Mouse (Mus musculus): ENCODE results near the gene Trpm4.

- peak; percentile 56 for TF ChIP-seq CTCF (IDR thresholded peaks at IDR 0.05; ENCODE audit: low read depth, low read length)
- no peak for TF ChIP-seq POLR2A (IDR thresholded peaks at IDR 0.05; ENCODE audit: borderline replicate concordance, low read depth, low read length)
Measured at GRCm38 (mm10) chr7:45299752-45300151, 33.8 kb downstream of the Trpm4 start.

Data from bone marrow macrophage, adult 2 months (primary cell).